Mouse (Mus musculus) heart, embryonic 11.5 days (tissue): ENCODE measurements around the gene Gm48551. TPM values are rescaled to one million over a fixed set of nuclear protein-coding genes. Genes with fewer than 3 reads are reported as not detected.
A peak's percentile ranks its signal among the peaks of the same experiment; 100 is the strongest.

Source experiments
- ATAC-seq: fragments of 200-750 bp; cut with Nextera tagmentation; replicated peaks from 2 replicates; pipeline ENCODE4 v1.8.0; 2017; ENCODE audit warnings: moderate library complexity; ENCODE audit not compliant: insufficient number of reproducible peaks, low FRiP score, low TSS enrichment
- H3K27ac ChIP-seq: fragments of 300-500 bp; sonication (generic); 2 replicates; pipeline ENCODE4 v1.5.1; 2014; ENCODE audit warnings: mild to moderate bottlenecking, low read depth, low read length
- H3K27me3 ChIP-seq: fragments of 300-500 bp; sonication (generic); 2 replicates; pipeline ENCODE4 v1.6.1; 2014; ENCODE audit warnings: mild to moderate bottlenecking, low read length, mixed read lengths; ENCODE audit not compliant: control insufficient read depth, insufficient read depth
- H3K36me3 ChIP-seq: fragments of 300-500 bp; sonication (generic); 2 replicates; pipeline ENCODE4 v1.6.1; 2014; ENCODE audit warnings: mild to moderate bottlenecking, low read length, moderate library complexity, mixed read lengths; ENCODE audit not compliant: control insufficient read depth, insufficient read depth
- H3K4me1 ChIP-seq: fragments of 300-500 bp; sonication (generic); 2 replicates; pipeline ENCODE4 v1.6.1; 2014; ENCODE audit warnings: low read length; ENCODE audit not compliant: control insufficient read depth, insufficient read depth
- H3K4me2 ChIP-seq: fragments of 300-500 bp; sonication (generic); 2 replicates; pipeline ENCODE4 v1.6.1; 2014; ENCODE audit warnings: mild to moderate bottlenecking, moderate library complexity
- H3K4me3 ChIP-seq: fragments of 300-500 bp; sonication (generic); 2 replicates; pipeline ENCODE4 v1.5.1; 2014; ENCODE audit warnings: low read depth, low read length
- H3K9ac ChIP-seq: fragments of 300-500 bp; sonication (generic); 2 replicates; pipeline ENCODE4 v1.6.1; 2014; ENCODE audit warnings: mild to moderate bottlenecking, low read depth, low read length, moderate library complexity
- H3K9me3 ChIP-seq: fragments of 300-500 bp; sonication (generic); replicated peaks from 2 replicates; pipeline ENCODE4 v1.6.1; 2016; ENCODE audit warnings: low read length; ENCODE audit not compliant: control insufficient read depth
- WGBS: fragments of 180-500 bp; shearing (Covaris S2); extraction: QIAGEN DNeasy Blood & Tissue Kit; methylation state at CpG from one replicate; pipeline ENCODE4 v1.1.7; 2014; ENCODE audit not compliant: insufficient replicate concordance; 5-methylcytosine and 5-hydroxymethylcytosine counted together
- polyA plus RNA-seq: library from polyadenylated mRNA; unstranded; fragments of >200 nt; fragmentation: Nextera tagmentation; extraction: Ambion mirVana; gene quantifications from 2 replicates; pipeline ENCODE4 v1.2.1, GENCODE M21; 2014

Gm48551 gene
- polyA plus RNA-seq, 1 experiment from 2014 or later = 1.4 TPM

DNA sequence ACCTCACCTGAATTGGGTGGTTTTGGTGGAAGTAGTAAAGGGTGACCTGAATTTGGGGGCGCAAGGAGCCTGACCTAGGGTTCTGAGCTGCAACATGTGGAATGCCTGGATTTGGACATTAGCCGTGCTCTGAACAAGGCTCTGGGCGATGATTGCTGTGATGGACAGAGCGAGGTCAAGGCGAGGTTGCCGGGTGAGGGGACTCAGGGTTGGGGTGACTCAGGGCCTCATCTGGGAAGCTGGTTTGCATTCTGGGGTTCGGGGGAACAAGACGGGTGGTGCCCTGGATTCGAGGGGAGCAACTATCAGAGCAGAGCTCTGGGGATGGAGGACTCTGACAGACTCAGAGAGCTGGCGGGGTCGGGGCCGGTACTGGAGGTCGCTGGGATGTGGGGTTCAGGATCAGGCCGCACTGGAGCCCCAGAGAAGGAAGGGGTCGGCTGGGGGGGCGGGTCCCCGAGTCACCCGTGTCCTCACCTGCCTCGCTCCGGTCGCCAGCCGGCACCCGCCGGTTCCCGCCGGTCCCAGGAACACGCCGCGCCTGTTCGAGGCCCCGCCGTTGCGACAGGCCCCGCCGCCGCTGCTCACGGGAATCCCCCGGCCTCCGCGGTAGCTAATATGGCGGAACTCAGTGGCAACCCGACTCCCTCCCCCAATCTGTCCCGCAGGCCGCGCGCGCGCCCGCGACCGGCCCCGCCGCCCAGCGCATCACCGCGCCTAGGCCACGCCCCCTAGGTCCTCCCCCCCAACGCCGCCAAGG lies 6.3 kb upstream of the Gm48551 start, which contains the start of gene Fzr1:
TSS of gene Fzr1 (minus strand) at position 724 of the 760 bp plus-strand sequence.
- H3K4me3 ChIP-seq = peak within 1 kb of the TSS; percentile 93
- ATAC-seq = no peak; the same call in 1 of the 2 replicates
- no peaks in the 10 kb centered on the region for H3K9me3 ChIP-seq
- H3K4me2 ChIP-seq = peak within 1 kb of the TSS; percentile 83
- peaks cover 29% of the 10 kb centered on the region for H3K4me1 ChIP-seq
- no peaks in the 10 kb centered on the region for H3K27me3 ChIP-seq
- H3K36me3 ChIP-seq = peaks cover 1% of the 10 kb centered on the region; the same call in 1 of the 2 replicates
- peak within 1 kb of the TSS; percentile 97 for H3K9ac ChIP-seq
- peak within 1 kb of the TSS; percentile 79 for H3K27ac ChIP-seq
- WGBS = under 1% methylated on average over 56 of the region's 59 CpGs

GRCm38 (mm10) chr10:81378553-81379182 lies 5.6 kb upstream of the Gm48551 start:
- peak overlapping the region; percentile 83 for H3K4me2 ChIP-seq
- H3K9ac ChIP-seq = peak overlapping the region; percentile 97
- H3K4me3 ChIP-seq = peak overlapping the region; percentile 93
- no peaks in the 10 kb centered on the region for H3K27me3 ChIP-seq
- peak; percentile 96 for ATAC-seq
- H3K27ac ChIP-seq = peak overlapping the region; percentile 77
- no peaks in the 10 kb centered on the region for H3K9me3 ChIP-seq
- peaks cover 29% of the 10 kb centered on the region for H3K4me1 ChIP-seq
- H3K36me3 ChIP-seq = no peaks in the 10 kb centered on the region
- WGBS = under 1% methylated on average over 45 of the region's 46 CpGs

GRCm38 (mm10) chr10:81379183-81379553 lies 5.1 kb upstream of the Gm48551 start:
- peak overlapping the region; percentile 97 for H3K9ac ChIP-seq
- peak overlapping the region; percentile 93 for H3K4me3 ChIP-seq
- H3K4me2 ChIP-seq = peak overlapping the region; percentile 83
- peak overlapping the region; percentile 77 for H3K27ac ChIP-seq
- ATAC-seq = no peak
- H3K4me1 ChIP-seq = peaks cover 29% of the 10 kb centered on the region
- no peaks in the 10 kb centered on the region for H3K36me3 ChIP-seq
- H3K27me3 ChIP-seq = no peaks in the 10 kb centered on the region
- WGBS = 58% methylated on average over 3 of the region's 3 CpGs
- H3K9me3 ChIP-seq = no peaks in the 10 kb centered on the region

DNA sequence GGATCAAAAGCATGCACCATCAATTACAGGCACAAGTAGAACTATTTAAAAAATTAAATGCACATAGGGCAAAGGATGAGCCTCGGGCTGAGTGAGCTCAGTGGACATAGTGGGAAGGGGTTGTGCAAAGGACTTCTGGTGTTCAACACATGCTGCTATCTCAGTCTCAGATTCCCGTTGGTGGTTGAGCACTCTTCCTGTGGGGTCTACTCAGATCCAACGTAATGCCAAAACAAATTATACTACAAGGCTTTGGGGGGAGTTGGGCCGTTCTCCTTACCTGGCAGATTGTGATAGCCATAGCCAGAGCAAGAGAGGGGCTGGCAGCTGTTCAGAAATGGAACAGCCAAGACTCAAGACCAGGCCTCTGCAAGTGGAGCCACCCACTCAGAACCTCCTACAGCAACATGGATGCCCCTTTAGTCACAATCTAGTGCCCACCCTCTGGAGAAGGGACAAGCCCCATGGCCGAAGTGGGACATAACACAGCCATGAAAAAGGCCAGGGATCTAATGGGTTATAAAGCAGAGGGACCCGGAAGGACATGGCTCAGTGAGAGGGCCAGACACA lies 4.4 kb upstream of the Gm48551 start:
- H3K9me3 ChIP-seq = no peaks in the 10 kb centered on the region
- H3K4me1 ChIP-seq = peaks cover 30% of the 10 kb centered on the region
- H3K27ac ChIP-seq = no peak overlapping the region
- WGBS = 88% methylated on average over 6 of the region's 6 CpGs
- no peaks in the 10 kb centered on the region for H3K36me3 ChIP-seq
- H3K9ac ChIP-seq = no peak overlapping the region
- no peak overlapping the region for H3K4me2 ChIP-seq
- H3K4me3 ChIP-seq = no peak overlapping the region
- no peak for ATAC-seq
- H3K27me3 ChIP-seq = no peaks in the 10 kb centered on the region

DNA sequence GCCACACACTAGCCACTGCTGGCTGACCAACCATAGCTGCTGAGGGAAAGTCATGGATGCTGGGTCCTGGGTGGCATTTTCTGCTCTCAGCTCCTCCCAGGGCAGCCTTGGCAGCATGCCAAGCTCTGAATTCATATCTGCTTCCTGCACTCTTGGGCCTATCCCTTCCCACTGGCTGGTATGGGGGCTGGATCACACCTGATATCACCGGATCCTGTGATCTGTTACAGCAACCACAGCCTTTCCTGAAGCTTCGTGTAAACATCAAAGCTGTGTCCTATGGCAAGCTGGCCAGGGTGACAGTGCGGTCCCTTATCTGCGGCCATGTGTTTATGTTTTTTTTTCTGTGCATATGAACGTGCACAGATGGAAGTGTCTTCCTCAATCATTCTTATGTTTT lies 2.2 kb upstream of the Gm48551 start:
- Histone ChIP-seq H3K36me3 (peaks cover 9% of the 10 kb centered on the region), H3K9ac (peak overlapping the region; percentile 34; the same call in 1 of the 2 replicates), H3K27me3 (no peaks in the 10 kb centered on the region), H3K4me2 (no peak overlapping the region), H3K9me3 (no peaks in the 10 kb centered on the region), H3K4me1 (peaks cover 31% of the 10 kb centered on the region), H3K27ac (peak overlapping the region; percentile 57), H3K4me3 (no peak overlapping the region; the same call in 1 of the 2 replicates)
- ATAC-seq = no peak
- 45% methylated on average over 5 of the region's 5 CpGs for WGBS

DNA sequence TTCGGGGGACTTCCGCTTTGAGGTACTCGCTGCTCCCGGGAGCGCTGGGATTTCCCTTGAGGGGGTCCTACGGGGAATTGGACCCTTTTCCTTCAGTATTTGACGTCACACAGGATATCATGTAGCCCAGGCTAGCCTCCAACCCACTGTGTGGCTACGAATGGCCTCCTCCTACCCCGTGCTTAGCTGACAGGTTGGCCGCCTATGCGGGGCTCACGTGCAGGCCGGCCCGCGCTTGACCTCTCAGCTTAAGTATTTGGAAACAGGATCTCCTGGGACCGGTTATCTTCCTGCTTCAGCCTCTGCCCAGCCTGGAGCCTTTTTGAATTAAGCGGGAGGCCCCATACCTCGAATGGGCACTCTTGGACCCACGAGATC lies 328 bp downstream of the Gm48551 start:
- Histone ChIP-seq H3K36me3 (peaks cover 23% of the 10 kb centered on the region), H3K4me2 (peak overlapping the region; percentile 72), H3K4me1 (peaks cover 27% of the 10 kb centered on the region), H3K27ac (peak overlapping the region; percentile 86), H3K9me3 (no peaks in the 10 kb centered on the region), H3K27me3 (no peaks in the 10 kb centered on the region), H3K4me3 (peak overlapping the region; percentile 97), H3K9ac (peak overlapping the region; percentile 90)
- ATAC-seq = peak; percentile 9; the same call in 1 of the 2 replicates
- WGBS = under 1% methylated on average over 19 of the region's 19 CpGs

- Histone ChIP-seq H3K4me2 (peak overlapping the region; percentile 72), H3K36me3 (peaks cover 23% of the 10 kb centered on the region), H3K4me3 (peak overlapping the region; percentile 97), H3K9me3 (no peaks in the 10 kb centered on the region), H3K4me1 (peaks cover 28% of the 10 kb centered on the region), H3K9ac (0 out of 2 replicates have a peak overlapping the region, but pooled peaks have one; percentile 16), H3K27ac (no peak overlapping the region), H3K27me3 (no peaks in the 10 kb centered on the region)
- no peak for ATAC-seq
- 78% methylated on average over 22 of the region's 22 CpGs for WGBS
Observed at GRCm38 (mm10) chr10:81385603-81386306, 1.5 kb downstream of the Gm48551 start.

DNA sequence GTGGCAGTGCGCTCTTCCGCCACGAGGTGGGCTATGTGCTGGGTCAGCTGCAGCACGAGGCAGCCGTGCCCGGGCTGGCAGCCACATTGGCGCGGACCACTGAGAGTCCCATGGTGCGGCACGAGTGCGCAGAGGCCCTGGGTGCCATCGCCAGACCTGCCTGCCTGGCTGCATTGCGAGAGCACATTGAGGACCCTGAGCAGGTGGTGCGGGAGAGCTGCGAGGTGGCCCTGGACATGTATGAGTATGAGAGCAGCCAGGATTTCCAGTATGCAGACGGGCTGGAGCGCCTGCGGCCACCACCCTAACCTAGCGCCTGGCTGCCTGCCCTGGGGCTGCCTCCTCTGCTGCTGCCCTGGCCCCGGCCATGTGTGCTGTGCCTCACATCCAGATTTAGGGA lies 3.5 kb downstream of the Gm48551 start:
- Histone ChIP-seq H3K9ac (no peak overlapping the region), H3K27ac (no peak overlapping the region), H3K27me3 (no peaks in the 10 kb centered on the region), H3K36me3 (peaks cover 23% of the 10 kb centered on the region), H3K4me2 (no peak overlapping the region), H3K4me3 (no peak overlapping the region), H3K9me3 (no peaks in the 10 kb centered on the region), H3K4me1 (peaks cover 19% of the 10 kb centered on the region)
- WGBS = 93% methylated on average over 20 of the region's 20 CpGs
- no peak for ATAC-seq
